Mouse (Mus musculus) cortical plate, adult 2 months (tissue): Measurements from ENCODE around the gene Nudt13. TPM values are rescaled to one million over a fixed set of nuclear protein-coding genes. Genes with fewer than 3 reads are reported as not detected.
A peak's percentile ranks its signal among the peaks of the same experiment; 100 is the strongest.

Experiments
- H3K27ac ChIP-seq: fragments of 200-500 bp; 2 replicates; pipeline ENCODE4 v1.5.1; 2012; ENCODE audit warnings: low read length, control low read depth, inconsistent platforms; ENCODE audit not compliant: insufficient read depth
- H3K4me1 ChIP-seq: fragments of 200-500 bp; 2 replicates; pipeline ENCODE4 v1.6.1; 2011; ENCODE audit warnings: low read length; ENCODE audit not compliant: control insufficient read depth, insufficient read depth
- H3K4me3 ChIP-seq: fragments of 200-500 bp; 2 replicates; pipeline ENCODE4 v1.5.1; 2011; ENCODE audit warnings: mild to moderate bottlenecking, low read length, control low read depth; ENCODE audit not compliant: insufficient read depth
- CTCF ChIP-seq: fragments of 200-500 bp; IDR thresholded peaks from 2 replicates; pipeline ENCODE4 v1.5.1; 2011; ENCODE audit warnings: mild to moderate bottlenecking, control low read depth, low read length; ENCODE audit not compliant: insufficient read depth; ENCODE audit errors: extremely low read depth
- POLR2A ChIP-seq: fragments of 200-500 bp; IDR thresholded peaks from 2 replicates; pipeline ENCODE4 v1.6.1; 2011; ENCODE audit warnings: mild to moderate bottlenecking, low read length, control low read depth; ENCODE audit not compliant: insufficient read depth; ENCODE audit errors: extremely low read depth
- polyA plus RNA-seq: library from polyadenylated mRNA; depleted of rRNA; stranded (reverse); fragments of >200 nt; gene quantifications from 2 replicates; pipeline ENCODE4 v1.2.3, GENCODE M21; 2012; rRNA removed

Nudt13 gene
- polyA plus RNA-seq, 1 experiment, result 30.4 TPM

- no peak overlapping the region for H3K27ac ChIP-seq
- TF ChIP-seq CTCF, result no peak
- TF ChIP-seq POLR2A, result no peak
- no peaks in the 10 kb centered on the region for H3K4me1 ChIP-seq
- H3K4me3 ChIP-seq, result no peak overlapping the region
Measured at GRCm38 (mm10) chr14:20331316-20331715, 36.8 kb downstream of the Nudt13 start.

- Histone ChIP-seq H3K4me1 (no peaks in the 10 kb centered on the region), H3K27ac (no peak overlapping the region), H3K4me3 (no peak overlapping the region)
- TF ChIP-seq POLR2A, result no peak
- no peak for TF ChIP-seq CTCF
Measured at GRCm38 (mm10) chr14:20339415-20339814, 44.9 kb downstream of the Nudt13 start.

GRCm38 (mm10) chr14:20340149-20340548 is 45.7 kb downstream of the Nudt13 start:
- Histone ChIP-seq H3K4me1 (no peaks in the 10 kb centered on the region), H3K4me3 (no peak overlapping the region), H3K27ac (no peak overlapping the region)
- TF ChIP-seq CTCF (peak; percentile 34; the same call in 1 of the 2 replicates), POLR2A (no peak)

GRCm38 (mm10) chr14:20340866-20341265 is 46.4 kb downstream of the Nudt13 start:
- 0 out of 2 replicates have a peak, but pooled peaks cover under 1% of the 10 kb centered on the region for H3K4me1 ChIP-seq
- no peak for TF ChIP-seq CTCF
- TF ChIP-seq POLR2A, result no peak
- no peak overlapping the region for H3K27ac ChIP-seq
- no peak overlapping the region for H3K4me3 ChIP-seq

GRCm38 (mm10) chr14:20345885-20346284 is 51.4 kb downstream of the Nudt13 start:
- Histone ChIP-seq H3K4me3 (no peak overlapping the region), H3K27ac (no peak overlapping the region), H3K4me1 (0 out of 2 replicates have a peak, but pooled peaks cover 4% of the 10 kb centered on the region)
- no peak for TF ChIP-seq CTCF
- no peak for TF ChIP-seq POLR2A

GRCm38 (mm10) chr14:20347441-20347990 is 53.0 kb downstream of the Nudt13 start:
- Histone ChIP-seq H3K4me3 (peak overlapping the region; percentile 87), H3K4me1 (0 out of 2 replicates have a peak, but pooled peaks cover 4% of the 10 kb centered on the region)
- no peak for TF ChIP-seq POLR2A
- TF ChIP-seq CTCF, result no peak

GRCm38 (mm10) chr14:20347991-20348541 is 53.6 kb downstream of the Nudt13 start, which contains the start of the genes Ecd and Fam149b:
TSS of gene Ecd (minus strand) at chr14:20348121.
TSS of gene Fam149b (plus strand) at chr14:20348162.
- Histone ChIP-seq H3K27ac (peak within 1 kb of the TSS; percentile 11; the same call in 1 of the 2 replicates), H3K4me1 (0 out of 2 replicates have a peak, but pooled peaks cover 4% of the 10 kb centered on the region), H3K4me3 (peak within 1 kb of the TSS; percentile 87)
- TF ChIP-seq POLR2A (peak; percentile 89), CTCF (no peak)

More at GRCm38 (mm10) chr14:20347441-20347990, 53.0 kb downstream of the Nudt13 start:
- no peak overlapping the region for H3K27ac ChIP-seq

GRCm38 (mm10) chr14:20363230-20363629 is 68.7 kb downstream of the Nudt13 start:
- TF ChIP-seq CTCF, result no peak
- no peak for TF ChIP-seq POLR2A
- Histone ChIP-seq H3K4me1 (no peaks in the 10 kb centered on the region), H3K27ac (no peak overlapping the region), H3K4me3 (no peak overlapping the region)

Other genes starting within 250 kb of the Nudt13 start
- gene Saysd1, start 156.2 kb upstream of the Nudt13 start, polyA plus RNA-seq, result 8.2 and 8.3 TPM in 2 replicates
- 0.55 and 0.71 TPM in 2 replicates for gene Kcnk5, start 112.9 kb upstream of the Nudt13 start, polyA plus RNA-seq
- gene Kcnk16, start 25.5 kb upstream of the Nudt13 start, polyA plus RNA-seq, result not detected in 2 replicates
- 31.8 and 32.5 TPM in 2 replicates for gene Ecd, start 53.4 kb downstream of the Nudt13 start, polyA plus RNA-seq
- 56.6 and 61.0 TPM in 2 replicates for gene Fam149b, start 53.5 kb downstream of the Nudt13 start, polyA plus RNA-seq
- 37.0 and 37.2 TPM in 2 replicates for gene Dnajc9, start 94.2 kb downstream of the Nudt13 start, polyA plus RNA-seq
- gene Mrps16, start 98.9 kb downstream of the Nudt13 start, polyA plus RNA-seq, result 44.9 and 45.4 TPM in 2 replicates
- gene Cfap70, start 157.5 kb downstream of the Nudt13 start, polyA plus RNA-seq, result 1.5 and 3.3 TPM in 2 replicates
- 86.0 and 89.0 TPM in 2 replicates for gene Anxa7, start 185.4 kb downstream of the Nudt13 start, polyA plus RNA-seq
- gene Mss51, start 202.2 kb downstream of the Nudt13 start, polyA plus RNA-seq, result 0.33 and 0.42 TPM in 2 replicates